Mouse (Mus musculus): ENCODE results near the gene Ccni. TPM values are rescaled to one million over a fixed set of nuclear protein-coding genes. Genes with fewer than 3 reads are reported as not detected.

The Ccni gene
- total and polyA plus RNA-seq, 3 experiments, result 33.4 to 199 (median 83.2) TPM

GRCm38 (mm10) chr5:93227157-93227556 is 20.9 kb upstream of the Ccni start:
- Histone ChIP-seq H3K9ac (ENCODE audit: control insufficient read depth, low read depth, low read length, poor library complexity, severe bottlenecking) (no peak overlapping the region), H3K4me3 (ENCODE audit: control insufficient read depth in 1 of 2, insufficient read depth in 1 of 2, low read depth in 2 of 2, low read length in 2 of 2) (no peak overlapping the region), H3K9me3 (replicated peaks; ENCODE audit: insufficient read depth, low read length) (no peaks in the 10 kb centered on the region), H3K27me3 (ENCODE audit: control insufficient read depth in 1 of 2, insufficient read depth in 2 of 2, low read length in 2 of 2) (no peaks in the 10 kb centered on the region), H3K27ac (ENCODE audit: control insufficient read depth, low read depth, low read length) (no peak overlapping the region), H3K79me2 (ENCODE audit: control insufficient read depth, insufficient read depth, low read length, poor library complexity) (no peaks in the 10 kb centered on the region), H3K36me3 (ENCODE audit: control insufficient read depth in 1 of 2, insufficient read depth in 2 of 2, low read length in 2 of 2) (peaks cover 0 to 6% of the 10 kb centered on the region in 2 experiments; a peak in 2 of 4 replicates), H3K4me1 (ENCODE audit: control insufficient read depth in 1 of 2, insufficient read depth in 2 of 2, low read length in 2 of 2) (peaks cover 0 to 4% of the 10 kb centered on the region in 2 experiments)
- peak; percentile 34 for DNase-seq (ENCODE audit: low read depth, low spot score)
- TF ChIP-seq SIN3A (IDR thresholded peaks at IDR 0.05; ENCODE audit: low read length) (peak; percentile 37; the same call in 1 of the 2 replicates), KAT2A (conservative IDR thresholded peaks at IDR 0.05; ENCODE audit: low read depth, low read length) (no peak), ZMIZ1 (IDR thresholded peaks at IDR 0.05; ENCODE audit: low read depth, low read length) (no peak), POLR2AphosphoS2 (IDR thresholded peaks at IDR 0.05; ENCODE audit: low read length) (no peak), CHD1 (IDR thresholded peaks at IDR 0.05; ENCODE audit: low read depth, low read length) (no peak), TCF12 (IDR thresholded peaks at IDR 0.05; ENCODE audit: low read depth, low read length) (0 out of 2 replicates have a peak, but pooled peaks have one; percentile 18), BHLHE40 (IDR thresholded peaks at IDR 0.05; ENCODE audit: borderline replicate concordance, low read depth, low read length) (no peak), TBP (IDR thresholded peaks at IDR 0.05; ENCODE audit: low read depth, low read length) (no peak), EP300 (IDR thresholded peaks at IDR 0.05; ENCODE audit: low read depth in 1 of 2, low read length in 2 of 2) (0 out of 4 replicates have a peak, but pooled peaks of 1 of the 2 experiments have one; percentile 25), JUND (IDR thresholded peaks at IDR 0.05; ENCODE audit: low read depth, low read length) (no peak), MAZ (IDR thresholded peaks at IDR 0.05; ENCODE audit: low read depth, low read length) (no peak), ETS1 (IDR thresholded peaks at IDR 0.05; ENCODE audit: low read depth, low read length) (0 out of 2 replicates have a peak, but pooled peaks have one; percentile 9), ZNF384 (IDR thresholded peaks at IDR 0.05; ENCODE audit: low read depth, low read length) (no peak), GABPA (IDR thresholded peaks at IDR 0.05; ENCODE audit: low read depth, low read length) (no peak), USF2 (IDR thresholded peaks at IDR 0.05; ENCODE audit: borderline replicate concordance in 1 of 2, insufficient read depth in 1 of 2, low read depth in 1 of 2, low read length in 2 of 2) (no peak), USF1 (IDR thresholded peaks at IDR 0.05; ENCODE audit: low read depth, low read length) (no peak), GATA1 (IDR thresholded peaks at IDR 0.05; ENCODE audit: low read depth, low read length) (peak; percentile 58), UBTF (IDR thresholded peaks at IDR 0.05; ENCODE audit: borderline replicate concordance, insufficient read depth, low read depth, low read length) (no peak), MAFK (IDR thresholded peaks at IDR 0.05; ENCODE audit: borderline replicate concordance, low read depth, low read length) (no peak), MYC (IDR thresholded peaks at IDR 0.05; ENCODE audit: low read depth, low read length) (no peak), NRF1 (IDR thresholded peaks at IDR 0.05; ENCODE audit: insufficient read depth, low read depth, low read length, poor library complexity, severe bottlenecking) (no peak), MYB (IDR thresholded peaks at IDR 0.05; ENCODE audit: low read depth, low read length) (no peak), NELFE (IDR thresholded peaks at IDR 0.05; ENCODE audit: low read depth, low read length) (no peak), RAD21 (IDR thresholded peaks at IDR 0.05; ENCODE audit: low read depth, low read length) (no peak), MEF2A (IDR thresholded peaks at IDR 0.05; ENCODE audit: extremely low read depth, insufficient replicate concordance, low read depth, low read length, poor library complexity, severe bottlenecking) (no peak), SMC3 (IDR thresholded peaks at IDR 0.05; ENCODE audit: low read depth, low read length) (no peak), ZKSCAN1 (IDR thresholded peaks at IDR 0.05; ENCODE audit: low read depth, low read length) (no peak), HCFC1 (IDR thresholded peaks at IDR 0.05; ENCODE audit: low read depth, low read length) (no peak), ELF1 (IDR thresholded peaks at IDR 0.05; ENCODE audit: low read depth, low read length) (no peak), ZC3H11A (IDR thresholded peaks at IDR 0.05; ENCODE audit: low read depth, low read length) (no peak), RCOR1 (IDR thresholded peaks at IDR 0.05; ENCODE audit: low read depth, low read length) (peak; percentile 34; the same call in 1 of the 2 replicates), MAX (IDR thresholded peaks at IDR 0.05; ENCODE audit: low read length) (no peak), TAL1 (IDR thresholded peaks at IDR 0.05; ENCODE audit: low read length) (no peak), CTCF (IDR thresholded peaks at IDR 0.05 in 2 of 3, conservative IDR thresholded peaks at IDR 0.05 in 1 of 3; ENCODE audit: control insufficient read depth in 1 of 3, insufficient read depth in 1 of 3, low read depth in 2 of 3, low read length in 3 of 3, poor library complexity in 1 of 3, severe bottlenecking in 1 of 3) (no peak), CHD2 (IDR thresholded peaks at IDR 0.05; ENCODE audit: low read length) (no peak), POLR2A (IDR thresholded peaks at IDR 0.05; ENCODE audit: control insufficient read depth in 1 of 2, insufficient read depth in 1 of 2, low read depth in 1 of 2, low read length in 2 of 2, poor library complexity in 1 of 2) (no peak), POLR2AphosphoS5 (IDR thresholded peaks at IDR 0.05; ENCODE audit: borderline replicate concordance, low read depth, low read length) (no peak), E2F4 (IDR thresholded peaks at IDR 0.05; ENCODE audit: borderline replicate concordance, low read depth, low read length) (no peak)
